Mouse (Mus musculus): ENCODE data around the gene Ptprk.
A peak's percentile ranks its signal among the peaks of the same experiment; 100 is the strongest.

The Ptprk gene

GRCm38 (mm10) chr10:28074653-28075451 is at the start of gene Ptprk:
TSS of gene Ptprk (plus strand) at chr10:28074820.
- peak; percentile 3 to 44 for DNase-seq (ENCODE audit: low spot score in 2 of 2)

DNA sequence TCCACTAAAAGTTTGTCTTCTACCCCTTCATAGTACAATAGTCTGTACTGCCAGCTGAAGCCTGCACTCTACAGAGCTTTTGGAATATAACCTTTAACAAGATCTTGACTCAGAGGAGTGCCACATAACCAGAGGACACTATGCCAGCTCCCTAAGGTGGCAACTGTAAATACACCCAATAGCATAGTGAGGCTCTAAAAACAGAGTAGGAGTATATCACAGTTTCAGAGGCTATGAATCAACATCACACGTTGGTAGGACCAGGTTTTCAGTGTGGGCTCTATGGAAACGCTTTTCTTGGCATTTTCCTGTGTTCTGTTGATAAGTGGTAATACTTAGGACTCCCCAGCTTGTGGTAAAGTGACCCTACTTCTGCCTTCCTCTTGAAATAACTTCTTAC is 46.8 kb upstream of the Ptprk start:
- no peak for DNase-seq (ENCODE audit: low spot score in 2 of 2)

DNA sequence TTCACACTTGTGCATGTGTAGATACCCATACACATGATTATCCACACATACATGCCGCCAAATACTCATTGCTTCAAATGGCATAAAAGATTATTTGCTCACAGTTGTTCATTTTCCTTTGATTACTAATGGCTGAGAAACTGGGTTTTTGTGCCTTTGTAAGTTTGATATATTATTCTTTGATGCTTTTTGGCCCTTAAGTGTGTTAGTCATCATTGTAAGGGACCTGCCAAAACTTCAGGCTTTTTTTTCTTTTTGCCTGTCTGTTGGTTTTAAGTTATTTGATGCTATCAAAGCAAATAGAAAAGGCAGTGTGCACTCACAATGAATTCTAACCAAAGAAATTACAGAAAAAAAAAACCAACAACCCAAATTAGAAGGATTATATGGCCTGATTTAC is 38.2 kb upstream of the Ptprk start:
- DNase-seq (ENCODE audit: low spot score in 2 of 2), result no peak

- no peak for DNase-seq (ENCODE audit: low spot score in 2 of 2)
Observed at GRCm38 (mm10) chr10:28054764-28055163, 19.9 kb upstream of the Ptprk start.

- DNase-seq (ENCODE audit: low spot score in 2 of 2), result no peak
Observed at GRCm38 (mm10) chr10:28059222-28059621, 15.4 kb upstream of the Ptprk start.

DNA sequence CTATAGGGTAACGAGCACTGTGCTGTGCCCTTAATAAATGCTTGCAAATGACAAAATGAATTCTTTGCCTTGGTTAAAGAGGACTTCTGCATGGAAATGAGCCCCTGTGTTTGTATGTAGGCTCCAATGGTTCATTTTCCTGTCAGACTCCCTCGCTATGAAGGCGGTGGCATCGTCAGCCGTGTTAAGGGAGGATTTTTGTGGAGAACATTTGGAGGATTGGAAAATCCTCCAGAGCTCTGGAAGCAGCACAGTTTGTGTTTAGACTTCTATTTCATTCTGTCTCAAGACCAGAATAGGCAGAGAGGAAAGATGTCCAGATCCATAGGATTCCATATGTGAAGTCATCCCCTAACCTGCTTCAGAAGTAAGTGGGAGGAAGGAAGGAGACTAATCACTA is 6.6 kb upstream of the Ptprk start:
- no peak for DNase-seq (ENCODE audit: low spot score in 2 of 2)

DNA sequence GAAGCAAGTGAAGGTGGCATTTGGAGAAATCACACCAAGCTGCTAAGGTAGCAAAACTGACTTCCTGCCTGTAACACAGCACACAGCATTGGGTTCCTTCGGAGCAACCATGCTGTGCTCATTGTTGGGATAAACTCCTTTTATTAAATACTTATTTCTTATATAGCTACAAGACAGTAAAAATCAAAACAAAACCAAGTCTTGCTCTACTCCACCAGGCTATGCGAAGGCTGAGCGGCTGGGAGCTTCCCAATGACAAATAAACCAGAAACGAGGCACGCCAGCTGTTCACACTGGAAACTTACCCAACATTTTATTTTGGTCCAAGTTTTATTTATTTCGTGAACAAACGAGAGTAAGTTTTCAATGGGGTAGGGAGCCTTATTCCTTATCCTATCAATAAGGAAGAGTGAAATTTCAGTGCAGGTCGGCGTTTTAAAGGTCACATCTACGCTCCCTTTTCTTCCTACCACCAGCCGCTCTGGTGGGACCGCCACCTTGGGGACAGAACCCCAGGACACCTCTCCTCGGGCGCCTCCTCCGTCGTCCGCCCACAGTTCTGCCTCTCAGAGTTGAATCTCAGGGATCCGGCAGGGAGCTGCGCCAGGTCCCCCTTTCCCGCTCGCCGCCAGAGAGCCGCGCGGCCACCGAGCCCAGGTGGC is 498 bp upstream of the Ptprk start:
- no peak for DNase-seq (ENCODE audit: low spot score in 2 of 2)

DNA sequence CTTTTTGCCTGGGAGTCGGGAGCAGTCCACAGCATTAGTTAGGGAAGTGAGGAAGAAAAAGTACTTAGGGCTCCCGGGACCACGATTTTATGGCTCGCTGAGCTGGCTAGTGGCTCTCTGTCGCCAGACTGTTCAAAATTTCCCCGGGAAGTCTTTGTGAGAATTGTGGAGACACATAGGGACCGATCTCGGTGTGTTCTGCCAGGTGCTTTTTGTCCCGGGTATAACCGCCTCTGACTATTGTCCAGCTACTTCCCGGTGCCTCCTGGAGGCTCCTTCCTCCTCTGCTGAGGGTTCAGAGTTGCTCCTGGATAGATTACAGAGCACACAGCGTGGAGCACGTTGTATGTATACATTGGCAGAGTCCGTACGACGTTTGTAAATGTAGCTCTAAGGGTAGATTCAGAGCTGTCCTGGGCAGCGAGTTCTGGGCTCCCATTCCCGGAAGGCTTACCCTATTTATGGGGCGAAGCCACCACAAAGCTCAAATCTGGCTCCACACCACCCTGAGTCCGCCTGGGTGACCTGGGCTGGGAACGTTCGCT is 943 bp downstream of the Ptprk start:
- DNase-seq (ENCODE audit: low spot score in 2 of 2), result no peak

DNA sequence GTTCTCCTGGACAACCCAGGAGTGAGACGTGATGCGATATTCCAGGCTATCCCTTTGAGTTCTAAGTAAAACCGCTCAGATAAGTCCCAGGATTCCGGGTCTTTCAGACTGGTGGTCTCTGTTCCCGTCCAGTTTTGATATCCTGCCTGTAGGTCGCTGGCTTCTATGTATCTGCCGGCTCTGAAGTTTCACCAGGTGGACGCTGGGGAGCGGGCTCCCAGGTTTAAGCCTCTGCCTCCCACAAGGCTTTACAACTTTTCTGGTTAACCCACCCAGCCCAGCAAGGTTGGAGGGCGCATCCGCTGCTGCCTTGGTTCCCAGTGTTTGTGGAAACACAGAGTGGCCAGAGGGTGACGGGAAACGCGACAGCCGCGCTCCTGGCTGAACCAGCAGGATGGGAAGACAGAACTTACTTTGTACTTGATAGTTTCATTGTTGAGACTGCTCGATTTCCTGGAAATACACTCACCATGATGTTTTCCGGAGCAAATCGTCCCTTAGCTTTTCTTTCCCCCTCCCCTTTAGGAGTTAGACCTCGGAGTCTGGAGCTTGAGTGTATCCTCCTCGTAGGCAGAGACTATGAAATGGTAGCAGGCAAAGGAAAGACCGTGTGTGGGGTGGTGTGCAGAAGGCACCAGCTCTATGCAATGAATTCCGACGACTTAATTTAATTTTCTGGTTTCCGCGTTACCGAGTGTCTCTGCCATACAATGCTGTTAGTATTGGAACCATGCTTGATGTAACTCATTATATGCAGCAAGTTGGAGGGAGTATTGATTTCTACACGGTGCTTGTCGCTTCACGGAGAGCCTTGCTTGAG is 1.6 kb downstream of the Ptprk start:
- DNase-seq (ENCODE audit: low spot score in 2 of 2), result peak in 1 of 2 experiments; percentile 10

GRCm38 (mm10) chr10:28078270-28078669 is 3.6 kb downstream of the Ptprk start:
- DNase-seq (ENCODE audit: low spot score in 2 of 2), result no peak

GRCm38 (mm10) chr10:28081221-28081620 is 6.6 kb downstream of the Ptprk start:
- no peak for DNase-seq (ENCODE audit: low spot score in 2 of 2)

- no peak for DNase-seq (ENCODE audit: low spot score in 2 of 2)
Observed at GRCm38 (mm10) chr10:28083183-28083582, 8.6 kb downstream of the Ptprk start.

DNA sequence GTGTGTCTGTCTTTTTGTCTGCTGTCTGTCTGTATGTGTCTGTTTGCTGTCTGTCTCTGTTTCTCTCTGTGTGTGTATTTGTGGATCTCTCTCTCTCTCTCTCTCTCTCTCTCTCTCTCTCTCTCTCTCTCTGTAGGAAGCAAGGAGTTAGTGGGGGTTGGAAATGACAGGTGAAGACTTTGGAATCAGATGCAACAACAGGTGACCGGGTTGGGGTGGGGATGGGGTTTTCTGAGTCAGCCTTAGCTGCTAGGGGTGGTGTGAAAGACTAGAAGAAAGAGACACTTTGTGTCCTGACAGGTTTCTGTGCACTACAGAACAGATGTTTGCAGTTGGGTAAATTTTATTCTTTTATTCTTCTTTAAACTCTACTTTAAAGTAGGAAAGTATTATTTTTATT is 9.0 kb downstream of the Ptprk start:
- no peak for DNase-seq (ENCODE audit: low spot score in 2 of 2)

DNA sequence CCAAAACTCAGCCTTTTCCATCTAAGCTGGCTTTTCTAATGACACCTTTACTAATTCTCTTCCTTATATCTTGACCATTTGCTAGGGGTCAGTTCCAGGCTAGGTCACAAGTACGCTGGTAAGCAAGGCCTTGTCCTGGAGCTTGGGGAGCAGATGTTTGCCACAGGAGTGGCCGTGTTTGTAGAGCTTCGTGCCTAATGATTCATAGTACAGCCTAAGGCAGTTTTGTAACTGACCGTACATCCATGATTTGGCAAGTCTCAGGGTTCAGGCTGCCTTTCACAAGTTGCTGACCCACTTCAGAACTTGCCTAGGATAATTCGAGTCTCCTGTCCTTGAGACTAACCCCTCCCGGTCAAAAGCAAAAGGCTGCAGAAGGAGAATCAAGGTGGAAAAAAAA is 12.7 kb downstream of the Ptprk start:
- DNase-seq (ENCODE audit: low spot score in 2 of 2), result no peak

GRCm38 (mm10) chr10:28087749-28088148 is 13.1 kb downstream of the Ptprk start:
- DNase-seq (ENCODE audit: low spot score in 2 of 2), result no peak

- no peak for DNase-seq (ENCODE audit: low spot score in 2 of 2)
Observed at GRCm38 (mm10) chr10:28096007-28096406, 21.4 kb downstream of the Ptprk start.

- DNase-seq (ENCODE audit: low spot score in 2 of 2), result no peak
Observed at GRCm38 (mm10) chr10:28097637-28098036, 23.0 kb downstream of the Ptprk start.

DNA sequence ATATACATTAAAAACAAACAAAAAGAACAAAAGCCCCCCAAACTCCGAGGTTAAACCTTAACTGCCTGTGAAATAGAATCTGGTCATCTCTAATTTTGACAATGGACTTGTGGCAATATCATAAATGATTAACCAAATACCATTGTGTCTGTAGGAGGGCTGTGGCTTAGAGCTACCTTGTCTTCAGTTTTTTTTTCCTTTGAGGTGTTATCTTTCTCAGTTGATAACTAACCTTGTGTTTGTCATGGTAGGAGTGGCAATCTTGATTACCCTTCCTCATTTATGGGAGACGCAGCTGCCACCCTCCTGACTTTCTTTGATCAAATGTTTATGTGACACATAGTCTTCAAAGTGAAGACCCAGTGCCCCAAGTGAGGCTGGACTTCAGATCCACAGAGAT is 24.3 kb downstream of the Ptprk start:
- DNase-seq (ENCODE audit: low spot score in 2 of 2), result no peak

DNA sequence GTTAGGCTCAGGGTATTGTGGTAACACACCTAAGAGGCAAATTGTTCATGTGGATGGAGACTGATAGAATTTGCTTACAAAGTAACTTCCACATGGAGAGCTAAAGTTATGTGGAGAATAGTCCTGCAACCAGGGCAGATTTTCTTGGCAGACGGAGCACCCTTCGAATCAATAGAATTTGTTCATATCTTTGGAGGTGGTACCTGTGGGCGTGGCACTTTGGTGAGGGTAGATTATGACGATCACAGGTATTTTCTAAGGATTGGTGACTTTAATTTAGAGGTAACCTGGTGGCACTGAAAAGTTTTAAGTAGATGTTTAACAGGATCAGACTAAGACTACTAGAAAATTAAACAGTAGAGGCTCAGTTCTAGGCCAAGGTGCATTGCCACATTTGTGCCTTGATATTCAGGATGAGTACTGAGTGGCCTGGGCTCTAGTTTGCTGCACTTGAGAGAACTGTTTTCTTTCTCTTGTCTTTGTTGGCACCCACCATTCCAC is 28.8 kb downstream of the Ptprk start:
- no peak for DNase-seq (ENCODE audit: low spot score in 2 of 2)

GRCm38 (mm10) chr10:28103924-28104323 is 29.3 kb downstream of the Ptprk start:
- no peak for DNase-seq (ENCODE audit: low spot score in 2 of 2)

GRCm38 (mm10) chr10:28105247-28105646 is 30.6 kb downstream of the Ptprk start:
- no peak for DNase-seq (ENCODE audit: low spot score in 2 of 2)
